Mouse (Mus musculus) lung, adult 2 months (tissue): Measurements from ENCODE around the gene Rras2.

Experiments
- CTCF ChIP-seq: fragments of 200-500 bp; IDR thresholded peaks from 2 replicates; pipeline ENCODE4 v1.5.1; 2011; ENCODE audit warnings: mild to moderate bottlenecking, low read length, control low read depth; ENCODE audit not compliant: insufficient read depth
- POLR2A ChIP-seq: fragments of 200-500 bp; IDR thresholded peaks from 2 replicates; pipeline ENCODE4 v1.6.1; 2011; ENCODE audit warnings: low read depth, mild to moderate bottlenecking, control low read depth, low read length, borderline replicate concordance; ENCODE audit errors: extremely low read depth

GRCm38 (mm10) chr7:114103629-114104347, 13.8 kb downstream of the Rras2 start:
- TF ChIP-seq CTCF (no peak), POLR2A (no peak)
